Mouse (Mus musculus) lung, postnatal 0 days (tissue): Measurements from ENCODE around the gene Nck1.

Experiments used
- CTCF ChIP-seq: IDR thresholded peaks from 2 replicates; pipeline ENCODE4 v1.5.1; 2016; ENCODE audit warnings: antibody characterized with exemption, mild to moderate bottlenecking
- EP300 ChIP-seq: IDR thresholded peaks from 2 replicates; pipeline ENCODE4 v1.6.1; 2016; ENCODE audit warnings: antibody characterized with exemption, mild to moderate bottlenecking, control low read depth

DNA sequence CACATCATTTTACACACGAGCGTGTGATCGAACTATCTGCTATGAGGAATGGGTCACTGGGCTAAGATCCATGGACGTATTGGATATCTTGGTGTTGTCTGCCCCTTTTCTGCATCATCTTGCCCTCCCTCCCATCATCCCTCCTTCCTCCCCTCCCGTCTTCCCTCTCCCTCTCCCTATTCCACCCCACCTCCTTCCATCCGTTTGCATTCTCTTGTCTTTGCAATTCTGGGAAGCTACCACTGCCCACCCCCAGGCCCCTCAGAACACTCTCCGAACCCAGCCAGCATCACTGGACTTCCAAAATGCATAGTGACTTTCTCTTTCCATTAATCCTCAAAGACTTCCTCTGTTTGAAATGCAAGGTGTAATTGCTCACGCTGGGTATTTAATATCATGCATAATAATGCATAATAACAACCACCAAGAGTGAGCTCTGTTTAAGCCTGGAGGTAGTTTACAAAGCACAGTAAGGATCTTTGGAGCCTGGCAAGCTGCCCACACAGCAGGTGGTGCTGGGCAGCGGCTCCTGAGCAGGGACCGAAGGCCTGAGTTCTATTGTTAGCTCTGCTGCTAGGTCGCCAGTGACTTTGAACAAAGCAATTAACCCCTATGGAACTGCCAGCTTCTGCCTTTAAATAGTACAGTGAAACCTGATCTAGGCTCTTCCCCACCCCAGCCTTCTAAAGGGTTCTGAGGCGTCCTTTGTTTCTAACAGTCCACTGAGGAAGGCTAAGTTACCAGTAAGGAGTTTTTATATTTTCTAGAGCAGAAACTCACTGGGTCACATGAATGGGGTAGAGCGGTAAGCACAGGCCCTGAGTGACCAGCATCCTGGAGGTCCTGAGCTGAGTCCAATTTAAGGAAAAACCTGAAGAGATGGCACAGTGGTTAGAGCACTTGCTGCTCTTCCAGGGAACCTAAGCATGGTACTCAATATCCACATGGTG lies 35.9 kb upstream of the Nck1 start:
- TF ChIP-seq CTCF (no peak), EP300 (no peak)
